Mouse (Mus musculus): Measurements from ENCODE around the gene Defb41.
"Not testable (repeated sequence)": the region's sequence is repeated elsewhere in the genome, so short reads cannot be mapped to it uniquely, and the experiment has no call there.

Gene Defb41

GRCm38 (mm10) chr1:18265038-18265437, at the start of gene Defb41:
Gene Defb41 (minus strand): TSS chr1:18265138.
- DNase-seq (ENCODE audit: low read depth, low spot score) = no peak

DNA sequence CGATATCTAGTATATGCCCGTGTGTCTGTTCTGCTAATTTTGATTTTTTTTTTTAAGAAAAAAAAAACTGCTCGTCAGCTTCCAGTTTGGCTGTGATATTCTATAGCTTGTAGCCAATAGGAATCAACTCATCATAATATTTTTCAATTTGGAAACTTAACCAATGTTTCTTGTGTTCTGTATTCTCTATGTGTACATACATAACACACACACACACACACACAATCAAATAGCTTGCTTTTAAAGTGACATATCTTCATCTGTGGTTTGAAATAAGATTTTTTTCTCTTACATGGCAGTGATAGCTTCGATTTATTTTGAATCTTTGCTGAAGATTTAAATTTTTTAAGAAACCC, 43.5 kb upstream of the Defb41 start:
- DNase-seq (ENCODE audit: low read depth, low spot score) = no peak

- DNase-seq (ENCODE audit: low read depth, low spot score) = no peak
These were observed 42.9 kb upstream of the Defb41 start for GRCm38 (mm10) chr1:18307545-18308473.

- DNase-seq (ENCODE audit: low read depth, low spot score) = no peak
These were observed 27.6 kb upstream of the Defb41 start for GRCm38 (mm10) chr1:18292515-18292914.

DNA sequence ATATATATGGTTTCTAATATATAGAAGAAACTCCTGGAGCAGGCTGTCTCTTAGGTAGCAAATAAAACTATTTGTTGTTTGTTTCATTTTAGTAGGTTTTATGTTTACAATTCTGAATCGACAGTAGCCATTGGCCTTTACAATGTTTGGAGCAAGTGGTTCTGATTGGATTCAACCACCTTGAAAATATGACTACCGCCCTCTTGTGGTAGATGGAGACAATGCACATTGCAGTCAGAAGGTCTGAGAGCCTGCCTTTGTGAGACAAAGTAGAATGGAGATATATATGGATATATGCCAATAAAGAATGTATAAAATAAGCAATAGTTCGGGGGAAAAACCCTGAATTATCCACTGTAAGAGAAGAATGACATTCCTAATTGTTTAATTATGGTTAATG, 23.9 kb upstream of the Defb41 start:
- peak; percentile 0 for DNase-seq (ENCODE audit: low read depth, low spot score)

- no peak for DNase-seq (ENCODE audit: low read depth, low spot score)
These were observed 22.4 kb upstream of the Defb41 start for GRCm38 (mm10) chr1:18287371-18287770.

DNA sequence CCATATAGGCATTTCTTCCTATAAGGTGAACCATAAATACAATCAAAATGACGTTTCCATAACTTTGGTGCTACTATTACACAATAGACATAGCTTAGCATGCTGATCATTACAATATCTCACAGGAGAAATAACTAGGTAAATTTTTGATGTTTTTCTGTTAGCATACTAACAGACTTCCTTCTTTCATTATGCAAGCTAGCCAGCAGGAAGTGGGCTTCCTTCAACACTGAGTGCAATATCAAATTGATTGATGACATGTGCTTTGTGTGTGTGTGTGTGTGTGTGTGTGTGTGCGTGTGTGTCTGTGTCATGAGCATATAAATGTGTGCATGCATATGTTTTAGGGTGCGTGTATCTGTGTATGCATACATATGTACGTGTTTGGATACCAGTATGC, 6.2 kb upstream of the Defb41 start:
- no peak for DNase-seq (ENCODE audit: low read depth, low spot score)

DNA sequence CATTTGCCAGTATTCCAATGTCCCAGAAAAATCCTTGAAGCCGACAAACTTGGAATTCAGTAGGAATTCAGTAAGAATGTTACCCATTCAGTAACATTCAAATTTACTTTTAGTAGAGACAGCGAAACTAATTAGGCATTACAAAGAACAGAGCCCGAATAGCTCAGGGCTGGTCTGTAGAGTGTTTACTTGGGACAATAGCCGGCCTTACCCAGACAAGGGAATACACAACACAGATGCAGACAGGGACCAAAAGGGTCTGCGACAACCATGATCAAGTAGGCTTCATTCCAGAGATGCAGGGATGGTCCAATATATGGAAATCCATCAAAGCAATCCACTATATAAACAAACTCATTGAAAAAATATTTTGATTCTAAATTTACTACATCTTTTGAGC, 3.9 kb upstream of the Defb41 start:
- no peak for DNase-seq (ENCODE audit: low read depth, low spot score)

- DNase-seq (ENCODE audit: low read depth, low spot score) = not testable (repeated sequence)
These were observed 18.9 kb downstream of the Defb41 start for GRCm38 (mm10) chr1:18245801-18246580.

GRCm38 (mm10) chr1:18237343-18237742, 27.6 kb downstream of the Defb41 start, which contains the start of gene Defb18:
Gene Defb18 (minus strand): TSS chr1:18237443.
- no peak for DNase-seq (ENCODE audit: low read depth, low spot score)

GRCm38 (mm10) chr1:18223385-18223945, 41.5 kb downstream of the Defb41 start:
- no peak for DNase-seq (ENCODE audit: low read depth, low spot score)

All from CD4-positive, CD25-positive, alpha-beta regulatory T cell, adult 2 months (primary cell).